Mouse (Mus musculus) testis, postnatal 14 days (tissue): Measurements from ENCODE around the gene Zmiz1.

Source experiments
- DNase-seq: peaks from one replicate; pipeline ENCODE4 v3.0.0; 2021; ENCODE audit warnings: low spot score

The Zmiz1 gene

GRCm38 (mm10) chr14:25562909-25563308 is 103.9 kb downstream of the Zmiz1 start:
- DNase-seq: no peak

GRCm38 (mm10) chr14:25564577-25564976 is 105.6 kb downstream of the Zmiz1 start:
- DNase-seq: no peak

- peak; percentile 58 for DNase-seq
Observed at GRCm38 (mm10) chr14:25565344-25566088, 106.5 kb downstream of the Zmiz1 start.

GRCm38 (mm10) chr14:25567245-25567644 is 108.3 kb downstream of the Zmiz1 start:
- no peak for DNase-seq

GRCm38 (mm10) chr14:25567837-25568236 is 108.9 kb downstream of the Zmiz1 start:
- no peak for DNase-seq

- DNase-seq: no peak
Observed at GRCm38 (mm10) chr14:25574047-25574870, 115.3 kb downstream of the Zmiz1 start.

- no peak for DNase-seq
Observed at GRCm38 (mm10) chr14:25576642-25577041, 117.7 kb downstream of the Zmiz1 start.

- DNase-seq: no peak
Observed at GRCm38 (mm10) chr14:25577431-25577830, 118.4 kb downstream of the Zmiz1 start.

GRCm38 (mm10) chr14:25579597-25579996 is 120.6 kb downstream of the Zmiz1 start:
- DNase-seq: no peak

- DNase-seq: no peak
Observed at GRCm38 (mm10) chr14:25580397-25580796, 121.4 kb downstream of the Zmiz1 start.

GRCm38 (mm10) chr14:25582603-25583002 is 123.6 kb downstream of the Zmiz1 start:
- DNase-seq: no peak

- DNase-seq: no peak
Observed at GRCm38 (mm10) chr14:25583899-25584298, 124.9 kb downstream of the Zmiz1 start.

GRCm38 (mm10) chr14:25585545-25586301 is 126.7 kb downstream of the Zmiz1 start:
- DNase-seq: peak; percentile 52

- no peak for DNase-seq
Observed at GRCm38 (mm10) chr14:25586846-25587486, 128.0 kb downstream of the Zmiz1 start.

GRCm38 (mm10) chr14:25587487-25588001 is 128.6 kb downstream of the Zmiz1 start:
- DNase-seq: peak; percentile 83

- DNase-seq: no peak
Observed at GRCm38 (mm10) chr14:25588156-25588555, 129.2 kb downstream of the Zmiz1 start.

GRCm38 (mm10) chr14:25588946-25589937 is 130.3 kb downstream of the Zmiz1 start:
- no peak for DNase-seq

- DNase-seq: no peak
Observed at GRCm38 (mm10) chr14:25591000-25591399, 132.0 kb downstream of the Zmiz1 start.

- no peak for DNase-seq
Observed at GRCm38 (mm10) chr14:25591426-25591825, 132.4 kb downstream of the Zmiz1 start.

GRCm38 (mm10) chr14:25592522-25592921 is 133.5 kb downstream of the Zmiz1 start:
- no peak for DNase-seq
